Mouse (Mus musculus) frontal cortex, postnatal 14 days (tissue): Measurements from ENCODE around the gene Pdgfc.

ENCODE experiments used
- DNase-seq, 2 experiments: peaks; one replicate each; pipeline ENCODE4 v3.0.0; 2022; ENCODE audit warnings: low spot score in 2 of 2

Gene Pdgfc

GRCm38 (mm10) chr3:81160457-81161165 lies 124.4 kb downstream of the Pdgfc start:
- DNase-seq = no peak

GRCm38 (mm10) chr3:81162129-81162528 lies 125.9 kb downstream of the Pdgfc start:
- no peak for DNase-seq

- no peak for DNase-seq
These were observed 127.9 kb downstream of the Pdgfc start for GRCm38 (mm10) chr3:81164091-81164490.

GRCm38 (mm10) chr3:81170073-81170809 lies 134.0 kb downstream of the Pdgfc start:
- no peak for DNase-seq

- DNase-seq = no peak
These were observed 138.6 kb downstream of the Pdgfc start for GRCm38 (mm10) chr3:81174832-81175231.

- no peak for DNase-seq
These were observed 145.2 kb downstream of the Pdgfc start for GRCm38 (mm10) chr3:81181319-81182013.

- no peak for DNase-seq
These were observed 160.7 kb downstream of the Pdgfc start for GRCm38 (mm10) chr3:81196937-81197336.

- no peak for DNase-seq
These were observed 161.4 kb downstream of the Pdgfc start for GRCm38 (mm10) chr3:81197644-81198043.

- DNase-seq = no peak
These were observed 164.4 kb downstream of the Pdgfc start for GRCm38 (mm10) chr3:81200647-81201046.

GRCm38 (mm10) chr3:81205201-81205600 lies 169.0 kb downstream of the Pdgfc start:
- DNase-seq = no peak

- no peak for DNase-seq
These were observed 172.0 kb downstream of the Pdgfc start for GRCm38 (mm10) chr3:81208246-81208645.

- DNase-seq = no peak
These were observed 174.9 kb downstream of the Pdgfc start for GRCm38 (mm10) chr3:81211147-81211546.

GRCm38 (mm10) chr3:81211666-81212065 lies 175.4 kb downstream of the Pdgfc start:
- no peak for DNase-seq

GRCm38 (mm10) chr3:81215547-81216118 lies 179.4 kb downstream of the Pdgfc start:
- no peak for DNase-seq

- no peak for DNase-seq
These were observed 185.5 kb downstream of the Pdgfc start for GRCm38 (mm10) chr3:81221682-81222081.

GRCm38 (mm10) chr3:81228344-81228743 lies 192.1 kb downstream of the Pdgfc start:
- no peak for DNase-seq

- DNase-seq = no peak
These were observed 206.7 kb downstream of the Pdgfc start for GRCm38 (mm10) chr3:81242697-81243590.

- no peak for DNase-seq
These were observed 207.4 kb downstream of the Pdgfc start for GRCm38 (mm10) chr3:81243591-81243990.

GRCm38 (mm10) chr3:81262801-81263200 lies 226.6 kb downstream of the Pdgfc start:
- no peak for DNase-seq
